Mouse (Mus musculus) heart, embryonic 11.5 days (tissue): Measurements from ENCODE around the gene Stk19. TPM values are rescaled to one million over a fixed set of nuclear protein-coding genes. Genes with fewer than 3 reads are reported as not detected.
"Not testable (repeated sequence)": the region's sequence is repeated elsewhere in the genome, so short reads cannot be mapped to it uniquely, and the experiment has no call there.

Source experiments
- ATAC-seq: fragments of 200-750 bp; cut with Nextera tagmentation; replicated peaks from 2 replicates; pipeline ENCODE4 v1.8.0; 2017; ENCODE audit warnings: moderate library complexity; ENCODE audit not compliant: insufficient number of reproducible peaks, low FRiP score, low TSS enrichment
- H3K27ac ChIP-seq: fragments of 300-500 bp; sonication (generic); 2 replicates; pipeline ENCODE4 v1.5.1; 2014; ENCODE audit warnings: mild to moderate bottlenecking, low read depth, low read length
- H3K27me3 ChIP-seq: fragments of 300-500 bp; sonication (generic); 2 replicates; pipeline ENCODE4 v1.6.1; 2014; ENCODE audit warnings: mild to moderate bottlenecking, low read length, mixed read lengths; ENCODE audit not compliant: control insufficient read depth, insufficient read depth
- H3K36me3 ChIP-seq: fragments of 300-500 bp; sonication (generic); 2 replicates; pipeline ENCODE4 v1.6.1; 2014; ENCODE audit warnings: mild to moderate bottlenecking, low read length, moderate library complexity, mixed read lengths; ENCODE audit not compliant: control insufficient read depth, insufficient read depth
- H3K4me1 ChIP-seq: fragments of 300-500 bp; sonication (generic); 2 replicates; pipeline ENCODE4 v1.6.1; 2014; ENCODE audit warnings: low read length; ENCODE audit not compliant: control insufficient read depth, insufficient read depth
- H3K4me2 ChIP-seq: fragments of 300-500 bp; sonication (generic); 2 replicates; pipeline ENCODE4 v1.6.1; 2014; ENCODE audit warnings: mild to moderate bottlenecking, moderate library complexity
- H3K4me3 ChIP-seq: fragments of 300-500 bp; sonication (generic); 2 replicates; pipeline ENCODE4 v1.5.1; 2014; ENCODE audit warnings: low read depth, low read length
- H3K9ac ChIP-seq: fragments of 300-500 bp; sonication (generic); 2 replicates; pipeline ENCODE4 v1.6.1; 2014; ENCODE audit warnings: mild to moderate bottlenecking, low read depth, low read length, moderate library complexity
- H3K9me3 ChIP-seq: fragments of 300-500 bp; sonication (generic); replicated peaks from 2 replicates; pipeline ENCODE4 v1.6.1; 2016; ENCODE audit warnings: low read length; ENCODE audit not compliant: control insufficient read depth
- WGBS: fragments of 180-500 bp; shearing (Covaris S2); extraction: QIAGEN DNeasy Blood & Tissue Kit; methylation state at CpG from one replicate; pipeline ENCODE4 v1.1.7; 2014; ENCODE audit not compliant: insufficient replicate concordance; 5-methylcytosine and 5-hydroxymethylcytosine counted together
- polyA plus RNA-seq: library from polyadenylated mRNA; unstranded; fragments of >200 nt; fragmentation: Nextera tagmentation; extraction: Ambion mirVana; gene quantifications from 2 replicates; pipeline ENCODE4 v1.2.1, GENCODE M21; 2014

Gene Stk19
- polyA plus RNA-seq, 1 experiment from 2014 or later = 15.7 TPM

DNA sequence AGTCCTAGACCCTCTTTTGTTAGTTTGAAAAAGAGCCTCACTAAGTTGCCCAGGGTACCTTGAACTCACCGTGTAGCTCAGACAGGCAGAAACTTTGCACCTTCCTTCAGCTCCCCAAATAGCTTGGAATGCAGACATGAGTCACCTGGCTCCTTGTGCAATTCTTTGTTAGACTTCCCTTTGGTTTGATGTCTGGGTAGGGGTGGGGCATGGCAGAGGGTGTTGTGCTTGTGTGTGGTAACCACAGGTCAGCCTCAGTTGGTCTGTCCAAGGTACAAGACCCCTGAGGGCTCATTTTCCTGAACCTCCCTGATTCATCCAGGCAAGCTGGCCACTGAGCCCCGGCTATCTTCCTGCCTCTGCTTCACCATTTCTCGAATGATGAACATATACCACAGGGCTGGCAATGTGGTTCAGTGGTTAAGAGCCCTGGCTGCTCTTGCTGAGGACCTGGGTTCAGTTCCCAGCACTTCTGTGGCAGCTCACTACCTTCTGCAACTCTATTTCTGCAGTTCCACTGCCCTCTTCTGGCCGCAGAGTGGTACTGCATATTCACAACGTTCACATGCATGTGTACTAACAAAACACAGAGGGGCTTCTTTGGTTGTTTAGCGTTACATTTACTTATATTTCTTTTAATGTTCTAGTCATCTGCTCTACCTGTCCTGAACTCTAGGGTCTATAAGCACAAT, 31.7 kb downstream of the Stk19 start:
- ATAC-seq = no peak
- Histone ChIP-seq H3K4me1 (no peaks in the 10 kb centered on the region), H3K27ac (no peak overlapping the region), H3K9ac (no peak overlapping the region), H3K4me2 (no peak overlapping the region), H3K4me3 (no peak overlapping the region), H3K36me3 (no peaks in the 10 kb centered on the region), H3K9me3 (peaks cover 4% of the 10 kb centered on the region), H3K27me3 (no peaks in the 10 kb centered on the region)
- WGBS = 67% methylated on average over 6 of the region's 6 CpGs

DNA sequence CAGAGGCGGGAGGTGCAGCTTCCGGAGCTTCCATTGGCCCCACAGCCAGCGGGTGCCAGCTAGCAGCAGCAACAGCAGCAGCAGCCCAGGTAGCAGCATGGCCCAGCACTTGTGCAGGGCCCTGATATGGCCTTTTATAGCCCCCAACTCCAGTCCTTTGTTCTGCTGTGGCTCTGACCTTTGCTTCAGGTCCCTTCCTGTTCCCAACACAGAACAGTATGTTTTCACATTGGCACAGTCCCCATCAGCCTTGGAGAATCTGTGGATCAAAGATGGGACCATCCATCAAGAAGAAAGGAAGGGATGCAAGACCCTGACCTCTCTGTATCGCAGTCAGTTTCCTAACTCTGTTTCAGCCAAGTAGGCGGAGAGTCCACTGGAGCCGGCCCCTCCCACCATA, 32.4 kb downstream of the Stk19 start, which contains the start of gene Cyp21a1:
Cyp21a1 (minus strand) TSS at position 261 of the 400 bp plus-strand sequence.
- H3K4me3 ChIP-seq, H3K9ac ChIP-seq, ATAC-seq, H3K27me3 ChIP-seq, H3K4me1 ChIP-seq, H3K36me3 ChIP-seq, H3K4me2 ChIP-seq, H3K27ac ChIP-seq, H3K9me3 ChIP-seq: not testable (repeated sequence)
- 84% methylated on average over 5 of the region's 6 CpGs for WGBS

DNA sequence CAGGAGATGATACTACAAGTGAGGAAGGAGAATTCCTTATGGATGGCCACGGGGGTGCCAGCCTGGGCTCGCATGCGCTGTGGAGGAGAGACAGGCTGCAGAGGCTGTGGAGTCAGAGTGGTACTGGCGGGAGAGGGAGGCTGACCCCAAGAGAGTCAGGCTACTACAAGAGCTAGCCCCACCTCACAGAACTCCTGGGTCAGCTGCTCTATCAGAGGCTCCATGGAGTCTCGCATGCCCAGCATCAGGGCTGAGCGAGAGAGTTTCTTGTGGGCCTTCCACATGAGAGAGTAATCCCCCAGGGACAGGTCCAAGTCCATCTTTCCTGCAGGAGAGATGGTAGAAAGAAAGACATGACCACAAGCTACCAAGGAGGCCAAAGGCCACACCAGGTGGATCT, 33.4 kb downstream of the Stk19 start:
- not testable (repeated sequence) for H3K36me3 ChIP-seq, H3K27me3 ChIP-seq, H3K9ac ChIP-seq, H3K4me3 ChIP-seq, H3K9me3 ChIP-seq, H3K27ac ChIP-seq, ATAC-seq, H3K4me2 ChIP-seq, H3K4me1 ChIP-seq
- 83% methylated on average over 6 of the region's 6 CpGs for WGBS

DNA sequence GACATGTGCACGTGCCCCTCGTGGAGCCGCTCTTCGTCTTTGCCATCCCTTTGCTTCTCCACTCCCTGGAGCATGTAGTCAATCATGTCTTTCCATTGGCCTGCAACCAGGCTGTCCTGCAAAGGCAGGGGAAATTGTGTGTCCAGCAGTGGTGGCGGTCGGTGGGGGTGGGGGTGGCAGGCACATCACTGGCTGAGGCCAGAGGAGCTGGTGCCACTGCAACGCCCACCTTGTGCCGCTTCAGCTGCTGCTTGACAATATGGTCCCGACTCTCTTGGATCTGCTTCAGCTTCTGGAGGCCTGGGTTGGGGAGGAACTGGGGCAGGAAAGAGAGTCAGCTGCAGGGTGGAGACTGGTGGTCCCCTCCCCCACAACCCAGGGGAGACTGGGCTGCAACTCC, 34.0 kb downstream of the Stk19 start:
- WGBS = 90% methylated on average over 9 of the region's 9 CpGs
- not testable (repeated sequence) for H3K4me3 ChIP-seq, H3K9me3 ChIP-seq, H3K36me3 ChIP-seq, ATAC-seq, H3K4me1 ChIP-seq, H3K4me2 ChIP-seq, H3K27ac ChIP-seq, H3K9ac ChIP-seq, H3K27me3 ChIP-seq

DNA sequence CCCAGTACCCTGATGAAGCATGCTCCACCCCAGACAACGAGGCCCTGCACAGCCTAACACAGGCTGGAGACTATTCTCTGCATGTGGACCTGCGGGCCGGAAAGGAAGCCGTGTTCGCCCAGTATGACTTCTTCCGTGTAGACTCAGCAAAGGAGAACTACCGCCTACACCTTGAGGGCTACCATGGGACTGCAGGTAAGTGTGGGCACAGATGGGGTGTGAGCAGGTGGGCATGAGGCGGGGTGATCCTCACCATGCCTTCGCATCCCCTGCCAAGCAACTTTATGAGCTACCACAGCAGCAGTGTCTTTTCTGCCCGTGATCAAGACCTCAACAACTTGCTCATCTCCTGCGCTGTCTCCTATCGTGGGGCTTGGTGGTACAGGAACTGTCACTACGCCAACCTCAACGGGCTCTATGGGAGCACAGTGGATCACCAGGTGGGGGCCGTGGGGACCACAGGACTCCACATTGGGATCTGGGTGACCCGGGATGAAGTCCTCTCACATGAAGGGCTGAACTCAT, 35.9 kb downstream of the Stk19 start:
- H3K9ac ChIP-seq, ATAC-seq, H3K27me3 ChIP-seq, H3K4me1 ChIP-seq, H3K9me3 ChIP-seq, H3K27ac ChIP-seq, H3K36me3 ChIP-seq, H3K4me2 ChIP-seq, H3K4me3 ChIP-seq: not testable (repeated sequence)
- 81% methylated on average over 16 of the region's 16 CpGs for WGBS

DNA sequence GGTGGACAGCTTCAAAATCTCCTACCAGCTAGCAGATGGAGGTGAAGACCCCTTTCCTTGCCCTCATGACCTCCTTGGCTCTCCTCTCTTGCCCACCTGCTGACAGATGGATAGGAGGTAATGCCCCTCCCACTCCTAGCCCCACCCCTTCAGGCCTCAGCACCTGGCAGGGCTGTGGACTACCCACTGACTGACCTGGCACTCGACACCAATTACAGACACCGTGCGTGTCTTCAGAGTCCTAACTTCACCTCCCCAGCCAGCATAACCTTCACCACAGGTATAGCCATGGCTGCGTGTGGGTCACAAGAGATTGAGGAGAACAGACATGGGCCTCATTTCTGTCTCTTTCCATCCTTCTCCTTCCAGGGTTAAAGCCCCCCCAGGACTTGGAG, 37.2 kb downstream of the Stk19 start:
- Histone ChIP-seq H3K9me3 (no peaks in the 10 kb centered on the region), H3K9ac (no peak overlapping the region), H3K27ac (no peak overlapping the region), H3K4me3 (no peak overlapping the region), H3K4me1 (no peaks in the 10 kb centered on the region), H3K4me2 (no peak overlapping the region), H3K27me3 (no peaks in the 10 kb centered on the region), H3K36me3 (no peaks in the 10 kb centered on the region)
- no peak for ATAC-seq
- 80% methylated on average over 4 of the region's 4 CpGs for WGBS

DNA sequence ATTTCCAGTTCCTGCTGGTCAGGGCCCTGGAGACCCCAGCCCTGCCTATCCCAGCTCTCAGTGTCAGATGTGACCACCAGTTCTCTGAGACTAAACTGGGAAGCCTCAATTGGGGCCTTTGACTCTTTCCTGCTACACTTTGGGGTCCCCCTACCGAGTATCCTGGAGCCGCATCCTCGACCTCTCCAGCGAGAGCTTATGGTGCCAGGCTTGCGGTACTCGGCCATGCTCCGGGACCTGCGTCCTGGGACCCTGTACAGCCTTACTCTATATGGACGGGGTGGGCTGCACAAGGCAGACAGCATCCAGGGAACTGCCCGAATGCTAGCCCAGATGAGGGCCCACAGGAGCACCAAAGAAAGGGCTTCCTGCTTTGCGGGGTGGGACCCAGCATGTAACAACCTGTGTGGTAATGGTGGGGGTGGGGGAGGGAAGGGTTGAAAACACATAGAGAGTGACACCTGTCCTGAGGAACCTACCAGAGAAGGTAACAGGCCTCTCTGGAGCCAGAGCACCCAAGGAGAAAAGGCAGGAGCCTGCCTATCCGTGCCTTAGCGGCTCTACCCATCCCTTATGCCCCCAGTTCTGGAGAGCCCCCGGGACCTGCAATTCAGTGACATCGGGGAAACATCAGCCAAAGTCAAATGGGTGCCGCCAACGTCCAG, 37.7 kb downstream of the Stk19 start:
- Histone ChIP-seq H3K36me3 (no peaks in the 10 kb centered on the region), H3K27me3 (no peaks in the 10 kb centered on the region), H3K4me3 (no peak overlapping the region), H3K9ac (no peak overlapping the region), H3K4me2 (no peak overlapping the region), H3K4me1 (no peaks in the 10 kb centered on the region), H3K9me3 (no peaks in the 10 kb centered on the region), H3K27ac (no peak overlapping the region)
- no peak for ATAC-seq
- 86% methylated on average over 14 of the region's 17 CpGs for WGBS

DNA sequence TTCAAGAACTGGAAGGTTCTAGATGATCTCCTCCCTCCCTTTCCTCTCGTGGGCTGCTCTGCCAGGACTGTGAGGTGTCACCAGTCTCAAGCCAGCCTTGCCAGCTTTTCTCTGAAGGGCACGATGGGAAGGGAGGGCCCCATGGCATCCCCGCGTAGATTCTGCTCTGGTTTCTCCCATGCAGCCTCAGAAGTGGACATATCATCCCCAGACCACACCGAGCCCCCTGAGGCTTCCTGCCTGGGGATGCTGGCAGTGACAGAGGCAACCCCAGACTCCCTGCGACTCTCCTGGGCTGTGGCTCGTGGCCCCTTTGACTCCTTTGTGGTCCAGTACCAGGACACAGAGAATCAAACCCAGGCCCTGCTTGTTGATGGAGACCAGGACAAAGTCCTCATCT, 38.7 kb downstream of the Stk19 start:
- H3K9me3 ChIP-seq, H3K4me3 ChIP-seq, H3K4me1 ChIP-seq, H3K27me3 ChIP-seq, H3K9ac ChIP-seq, H3K27ac ChIP-seq, ATAC-seq, H3K36me3 ChIP-seq, H3K4me2 ChIP-seq: not testable (repeated sequence)
- WGBS = 74% methylated on average over 6 of the region's 7 CpGs
